Mouse (Mus musculus) brain, embryonic 14.5 days (tissue): ENCODE data around the gene Nrp2.

Source experiments
- CTCF ChIP-seq: fragments of 200-500 bp; IDR thresholded peaks from 2 replicates; pipeline ENCODE4 v1.5.1; 2012; ENCODE audit warnings: inconsistent platforms, mild to moderate bottlenecking, moderate library complexity, borderline replicate concordance; ENCODE audit not compliant: insufficient read depth, insufficient read length; ENCODE audit errors: extremely low read depth
- POLR2A ChIP-seq: fragments of 200-500 bp; IDR thresholded peaks from 2 replicates; pipeline ENCODE4 v1.6.1; 2012; ENCODE audit warnings: mild to moderate bottlenecking, inconsistent platforms, borderline replicate concordance; ENCODE audit not compliant: poor library complexity, insufficient read depth, insufficient read length, severe bottlenecking; ENCODE audit errors: extremely low read depth

DNA sequence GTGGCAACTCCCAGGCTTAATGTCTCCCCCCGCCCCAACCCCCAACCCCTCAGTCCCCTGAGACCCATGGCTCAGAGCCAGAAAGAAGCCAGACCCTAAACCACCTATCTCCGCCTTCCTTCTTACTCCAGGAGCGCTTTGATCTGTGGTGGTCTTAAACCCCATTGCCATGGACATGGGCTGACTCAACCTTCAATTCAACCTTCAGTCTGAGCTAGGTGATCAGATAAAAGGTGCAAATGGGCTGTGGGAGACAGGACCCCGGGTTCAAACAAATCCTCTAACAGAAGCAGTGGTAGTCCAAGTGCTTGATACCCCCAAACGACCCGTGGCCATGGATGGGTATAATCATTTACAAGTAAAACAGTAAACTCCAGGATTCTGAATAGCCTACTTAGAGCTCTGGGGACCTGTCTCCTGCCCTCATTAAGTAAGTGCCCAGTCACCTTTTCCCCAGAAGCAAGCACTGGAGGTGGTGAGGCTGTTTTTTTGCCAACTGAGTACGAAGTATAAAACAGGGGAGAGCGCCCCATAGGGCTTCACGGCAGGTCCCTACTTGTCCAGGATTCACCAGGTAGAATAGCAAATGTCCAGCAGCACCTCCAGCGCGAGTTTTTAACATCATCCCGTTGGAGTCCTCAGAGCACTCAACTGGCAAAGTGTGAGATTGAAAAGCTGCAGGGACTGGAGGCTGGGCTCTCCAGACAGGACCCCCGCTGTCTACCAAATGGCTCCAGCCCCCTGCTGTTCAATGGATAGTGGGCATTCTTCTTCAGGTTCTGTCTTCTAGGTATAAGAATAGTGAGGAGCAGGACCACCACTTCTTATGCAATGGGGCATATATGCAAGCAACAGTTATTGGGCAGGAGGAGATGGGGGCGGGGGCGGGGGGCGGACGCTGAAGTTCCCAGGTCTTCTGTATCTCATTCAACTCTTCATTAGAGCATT, 5.1 kb downstream of the Nrp2 start:
- TF ChIP-seq CTCF, result no peak
- no peak for TF ChIP-seq POLR2A
